Mouse (Mus musculus): ENCODE data around the gene Eci1. TPM values are rescaled to one million over a fixed set of nuclear protein-coding genes. Genes with fewer than 3 reads are reported as not detected.

Eci1 gene
- total RNA-seq, 1 experiment from 2014 or later = 36.2 TPM

- ATAC-seq (replicated peaks; ENCODE audit: insufficient number of reproducible peaks, low FRiP score, low TSS enrichment, poor library complexity, severe bottlenecking) = no peak
Measured at GRCm38 (mm10) chr17:24469336-24469909, 43.0 kb downstream of the Eci1 start.

DNA sequence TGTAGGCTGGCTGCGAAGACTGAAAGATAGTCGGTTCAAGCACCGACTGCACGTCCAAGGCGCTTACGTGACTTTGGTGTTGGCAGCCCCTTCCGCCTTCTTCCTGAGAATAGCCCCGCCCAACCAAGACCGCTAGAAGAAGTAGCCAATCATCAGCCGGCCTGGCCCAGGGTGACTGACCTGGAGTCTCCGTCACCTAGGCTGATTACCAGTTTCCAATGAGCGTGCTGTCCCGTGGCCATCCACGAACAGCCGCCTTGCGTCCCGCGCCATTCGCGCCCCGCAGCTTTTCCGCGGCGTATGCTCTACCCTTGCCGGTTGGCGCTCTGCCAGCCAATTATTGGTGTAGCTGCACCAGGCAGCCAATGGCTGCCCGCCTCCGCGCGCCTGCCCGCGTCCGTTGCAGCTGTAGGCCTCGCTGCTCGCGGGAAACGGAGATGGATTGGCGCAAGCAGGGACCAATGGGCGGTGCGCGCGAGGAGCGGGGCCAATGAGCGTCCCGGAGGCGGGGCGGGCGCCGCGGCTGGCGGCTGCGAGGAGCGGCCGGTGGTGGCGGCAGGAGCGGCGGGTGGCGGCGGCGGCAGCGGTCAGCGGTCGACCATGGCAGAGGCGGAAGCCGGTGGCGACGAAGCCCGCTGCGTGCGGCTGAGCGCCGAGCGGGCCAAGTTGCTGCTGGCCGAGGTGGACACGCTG is 43.6 kb downstream of the Eci1 start, which contains the start of the genes E4f1 and Pgp:
Gene E4f1 (minus strand): TSS at position 404 of the 693 bp plus-strand sequence.
Gene Pgp (plus strand): TSS at position 483 of the 693 bp plus-strand sequence.
- peak; percentile 90 for ATAC-seq (replicated peaks; ENCODE audit: insufficient number of reproducible peaks, low FRiP score, low TSS enrichment, poor library complexity, severe bottlenecking)

DNA sequence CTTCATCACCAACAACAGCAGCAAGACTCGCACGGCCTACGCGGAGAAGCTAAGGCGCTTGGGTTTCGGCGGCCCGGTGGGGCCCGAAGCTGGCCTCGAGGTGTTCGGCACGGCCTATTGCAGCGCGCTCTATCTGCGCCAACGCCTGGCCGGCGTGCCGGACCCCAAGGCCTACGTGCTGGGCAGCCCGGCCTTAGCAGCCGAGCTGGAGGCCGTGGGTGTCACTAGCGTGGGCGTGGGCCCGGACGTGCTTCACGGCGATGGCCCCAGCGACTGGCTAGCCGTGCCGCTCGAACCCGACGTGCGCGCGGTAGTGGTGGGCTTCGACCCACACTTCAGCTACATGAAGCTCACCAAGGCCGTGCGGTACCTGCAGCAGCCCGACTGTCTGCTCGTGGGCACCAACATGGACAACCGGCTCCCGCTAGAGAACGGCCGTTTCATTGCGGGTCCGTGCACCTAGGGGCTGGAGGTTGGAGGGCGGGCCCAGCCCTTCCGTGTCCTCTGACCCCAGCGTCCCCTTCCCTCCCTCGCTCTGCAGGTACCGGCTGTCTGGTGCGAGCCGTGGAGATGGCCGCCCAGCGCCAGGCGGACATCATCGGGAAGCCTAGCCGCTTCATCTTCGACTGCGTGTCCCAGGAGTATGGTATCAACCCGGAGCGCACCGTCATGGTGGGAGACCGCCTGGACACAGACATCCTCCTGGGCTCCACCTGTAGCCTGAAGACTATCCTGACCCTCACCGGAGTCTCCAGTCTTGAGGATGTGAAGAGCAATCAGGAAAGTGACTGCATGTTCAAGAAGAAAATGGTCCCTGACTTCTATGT is 44.5 kb downstream of the Eci1 start:
- no peak for ATAC-seq (replicated peaks; ENCODE audit: insufficient number of reproducible peaks, low FRiP score, low TSS enrichment, poor library complexity, severe bottlenecking)

DNA sequence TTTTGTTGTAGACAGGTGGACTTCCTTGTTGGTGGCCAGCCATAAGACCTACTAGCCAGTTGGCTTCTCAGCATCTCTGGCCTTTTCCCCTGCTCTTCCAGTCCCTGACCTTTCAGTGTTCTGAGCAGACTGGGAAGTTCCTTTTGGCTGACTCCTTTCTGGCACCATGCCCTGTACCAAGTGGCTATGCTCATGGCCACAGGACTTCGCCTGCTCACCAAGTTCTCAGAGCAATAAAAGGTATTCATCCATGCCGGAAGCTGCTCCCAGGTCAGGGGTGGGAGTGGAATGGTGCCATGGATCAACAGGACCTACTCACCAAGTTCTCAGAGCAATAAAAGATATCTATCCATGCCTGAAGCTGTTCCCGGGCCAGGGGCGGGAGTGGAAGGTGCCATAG is 46.1 kb downstream of the Eci1 start:
- ATAC-seq (replicated peaks; ENCODE audit: insufficient number of reproducible peaks, low FRiP score, low TSS enrichment, poor library complexity, severe bottlenecking) = no peak

- ATAC-seq (replicated peaks; ENCODE audit: insufficient number of reproducible peaks, low FRiP score, low TSS enrichment, poor library complexity, severe bottlenecking) = no peak
Measured at GRCm38 (mm10) chr17:24473612-24474275, 47.3 kb downstream of the Eci1 start, which contains the start of gene Bricd5. Gene Bricd5 (plus strand): TSS chr17:24473884.

- no peak for ATAC-seq (replicated peaks; ENCODE audit: insufficient number of reproducible peaks, low FRiP score, low TSS enrichment, poor library complexity, severe bottlenecking)
Measured at GRCm38 (mm10) chr17:24474557-24474956, 48.1 kb downstream of the Eci1 start.

DNA sequence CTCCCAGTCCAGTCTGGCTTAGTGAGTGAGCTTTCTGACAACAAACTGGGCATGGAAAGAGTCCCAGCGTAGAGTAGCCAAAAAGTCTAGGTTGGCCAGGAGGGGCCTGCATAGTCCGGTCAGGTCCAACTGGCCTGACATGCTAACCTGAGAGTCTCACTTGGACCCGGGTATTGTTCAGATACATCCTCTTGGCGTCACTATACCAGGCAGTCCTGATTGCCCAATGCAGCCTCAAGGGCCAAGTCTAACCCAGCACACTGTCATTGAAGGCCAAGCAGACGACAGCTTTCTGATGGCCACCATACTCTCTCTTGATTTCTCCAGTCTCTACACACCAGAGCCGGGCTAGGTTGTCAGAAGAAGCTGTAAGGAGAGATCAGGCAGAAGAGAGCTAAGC is 49.1 kb downstream of the Eci1 start:
- no peak for ATAC-seq (replicated peaks; ENCODE audit: insufficient number of reproducible peaks, low FRiP score, low TSS enrichment, poor library complexity, severe bottlenecking)

DNA sequence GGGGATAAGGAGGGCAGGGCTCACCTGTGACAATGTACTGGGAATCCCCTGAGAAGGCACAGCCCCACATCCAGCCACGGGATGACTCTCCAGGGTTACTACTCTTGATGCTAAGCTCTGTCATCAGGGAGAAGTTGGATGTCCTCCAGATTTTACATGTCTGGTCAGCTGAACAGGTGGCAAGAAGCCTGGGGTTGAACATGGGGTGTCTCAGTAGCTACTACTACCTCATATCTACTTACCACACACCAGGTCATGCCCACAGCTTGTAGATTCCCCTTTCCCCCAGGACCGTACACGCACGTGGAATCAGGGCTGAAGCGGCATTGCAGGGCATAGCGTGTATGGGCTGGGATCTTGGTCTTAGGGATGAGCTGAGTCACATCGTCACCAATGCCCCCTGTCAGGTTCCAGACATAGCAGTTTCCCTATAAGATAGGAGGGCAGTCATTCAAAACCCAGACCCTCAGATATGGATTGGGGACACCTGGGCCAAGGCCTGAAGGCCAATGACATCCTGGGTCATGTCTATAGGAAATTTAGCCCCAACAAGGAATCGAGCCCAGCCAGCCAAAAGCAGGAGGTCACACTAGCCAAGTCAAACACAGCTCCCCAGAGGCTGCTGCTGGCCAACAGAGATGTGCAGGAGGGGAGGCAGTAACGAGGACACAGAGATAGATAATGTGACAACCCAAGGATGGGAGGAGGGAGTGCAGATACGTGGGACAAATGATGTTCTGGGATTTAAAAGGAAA is 49.8 kb downstream of the Eci1 start:
- ATAC-seq (replicated peaks; ENCODE audit: insufficient number of reproducible peaks, low FRiP score, low TSS enrichment, poor library complexity, severe bottlenecking) = no peak

GRCm38 (mm10) chr17:24477053-24477984 is 50.9 kb downstream of the Eci1 start:
- no peak for ATAC-seq (replicated peaks; ENCODE audit: insufficient number of reproducible peaks, low FRiP score, low TSS enrichment, poor library complexity, severe bottlenecking)

DNA sequence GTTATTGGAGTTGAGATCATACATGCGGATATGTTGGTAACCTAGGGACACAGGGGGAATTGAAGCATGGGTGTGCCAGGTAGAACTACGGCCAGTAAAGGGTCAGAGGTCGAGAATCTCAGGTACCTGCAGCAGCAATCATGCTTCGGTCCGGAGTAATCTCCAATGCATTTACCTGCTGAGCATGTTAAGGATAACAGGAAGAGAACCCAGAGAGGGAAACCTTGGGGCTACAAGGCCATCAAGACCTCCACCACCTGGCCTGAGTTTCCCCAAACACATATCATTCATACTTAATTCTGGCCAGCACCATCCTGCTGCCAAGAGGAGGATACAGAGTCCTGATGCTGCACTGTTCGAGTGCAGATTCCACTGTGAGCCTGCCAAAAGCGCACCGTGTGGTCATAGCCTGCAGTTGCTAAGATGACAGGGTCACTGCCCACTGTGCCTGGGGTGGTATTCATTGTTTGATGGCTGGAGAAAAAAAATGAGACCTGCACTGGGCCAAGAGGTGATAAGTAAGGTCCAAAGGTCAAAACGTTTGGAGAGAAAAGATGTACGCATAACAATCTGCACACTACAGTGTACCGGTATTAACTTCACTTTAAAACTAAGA is 51.7 kb downstream of the Eci1 start:
- ATAC-seq (replicated peaks; ENCODE audit: insufficient number of reproducible peaks, low FRiP score, low TSS enrichment, poor library complexity, severe bottlenecking) = no peak

GRCm38 (mm10) chr17:24478663-24479380 is 52.4 kb downstream of the Eci1 start, which contains the start of gene Mlst8:
Gene Mlst8 (minus strand): TSS chr17:24479078.
- ATAC-seq (replicated peaks; ENCODE audit: insufficient number of reproducible peaks, low FRiP score, low TSS enrichment, poor library complexity, severe bottlenecking) = peak; percentile 93

DNA sequence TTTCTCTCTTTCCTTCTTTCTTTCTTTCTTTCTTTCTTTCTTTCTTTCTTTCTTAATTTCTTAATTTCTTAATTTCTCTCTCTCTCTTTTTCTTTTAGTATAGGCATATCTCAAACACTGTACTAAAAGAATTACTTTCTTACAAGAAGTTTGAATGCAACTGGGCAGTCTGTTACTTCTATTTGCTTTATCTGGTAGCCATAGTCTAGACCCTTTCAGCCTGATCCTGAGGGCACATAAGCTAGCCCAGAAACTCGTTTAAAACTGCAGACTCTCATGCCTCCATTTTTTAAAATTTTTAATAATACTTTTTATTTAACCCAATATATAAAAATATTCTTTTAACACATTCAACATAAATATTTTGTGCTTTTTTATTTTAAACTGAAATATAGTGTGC is 53.0 kb downstream of the Eci1 start:
- no peak for ATAC-seq (replicated peaks; ENCODE audit: insufficient number of reproducible peaks, low FRiP score, low TSS enrichment, poor library complexity, severe bottlenecking)

DNA sequence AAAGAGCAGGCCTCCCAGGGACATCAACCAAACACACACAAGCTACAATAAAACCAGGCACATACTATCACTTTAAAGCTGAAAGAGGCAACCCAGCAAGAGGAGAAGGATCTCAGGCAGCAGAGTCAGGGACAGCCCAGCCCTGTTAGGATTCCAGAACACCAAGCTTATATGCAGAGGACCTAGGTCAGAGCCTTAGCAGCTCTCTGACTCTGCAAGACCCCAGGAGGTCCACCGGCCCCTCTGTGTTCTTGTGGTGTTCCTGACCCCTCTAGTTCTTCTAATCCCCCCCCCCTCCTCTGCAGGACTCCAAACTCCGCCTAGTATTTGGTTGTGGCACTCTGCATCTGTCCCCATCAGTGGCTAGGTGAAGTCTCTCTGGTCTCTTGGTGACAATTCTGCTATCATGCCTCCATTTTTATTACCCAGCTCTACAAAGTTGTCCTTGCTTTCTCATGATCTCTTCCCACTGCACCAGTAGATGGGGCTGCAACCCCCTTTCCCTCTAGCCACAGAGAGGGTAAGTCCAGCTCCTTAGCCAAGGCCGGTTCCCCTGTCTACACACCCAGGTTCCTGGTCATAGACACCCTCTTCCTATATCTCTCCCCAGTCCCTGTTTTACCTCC is 53.9 kb downstream of the Eci1 start:
- ATAC-seq (replicated peaks; ENCODE audit: insufficient number of reproducible peaks, low FRiP score, low TSS enrichment, poor library complexity, severe bottlenecking) = no peak

DNA sequence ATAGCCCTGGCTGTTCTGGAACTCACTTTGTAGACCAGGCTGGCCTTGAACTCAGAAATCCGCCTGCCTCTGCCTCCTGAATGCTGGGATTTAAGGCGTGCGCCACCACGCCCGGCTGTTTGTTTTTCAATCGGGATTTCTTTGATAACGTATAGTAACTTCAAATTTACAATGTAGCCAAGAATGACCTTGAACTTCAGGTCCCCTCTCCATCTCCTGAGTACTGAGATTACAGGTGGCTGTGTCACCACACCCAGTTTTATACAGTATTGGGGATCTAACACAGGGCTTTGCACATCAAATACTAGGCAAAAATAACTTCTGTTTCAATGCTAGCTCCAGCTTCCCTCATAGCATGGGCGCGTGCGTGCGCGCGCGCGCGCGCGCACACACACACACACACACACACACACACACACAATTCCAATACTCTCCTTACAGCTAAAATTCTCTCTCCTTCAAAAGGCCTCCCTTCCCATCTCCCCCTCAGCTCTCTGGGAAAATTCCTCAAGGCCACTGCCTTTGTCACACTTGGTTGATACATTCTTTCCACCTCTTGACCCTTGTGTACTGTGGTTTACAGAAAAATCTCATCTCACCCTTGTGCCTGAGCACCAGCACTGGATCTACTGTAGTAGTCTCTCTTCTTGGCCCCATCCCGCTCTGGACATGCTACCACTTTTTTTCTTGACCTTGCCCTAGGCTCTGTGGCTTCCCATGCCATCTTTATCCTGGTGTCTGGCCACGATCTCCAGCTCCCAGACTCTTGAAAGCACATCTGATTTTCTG is 54.8 kb downstream of the Eci1 start:
- no peak for ATAC-seq (replicated peaks; ENCODE audit: insufficient number of reproducible peaks, low FRiP score, low TSS enrichment, poor library complexity, severe bottlenecking)

- ATAC-seq (replicated peaks; ENCODE audit: insufficient number of reproducible peaks, low FRiP score, low TSS enrichment, poor library complexity, severe bottlenecking) = no peak
Measured at GRCm38 (mm10) chr17:24483495-24483894, 57.1 kb downstream of the Eci1 start.
